Mouse (Mus musculus) thymus, postnatal 0 days (tissue): ENCODE data around the gene Faf2. TPM values are rescaled to one million over a fixed set of nuclear protein-coding genes. Genes with fewer than 3 reads are reported as not detected.

Experiments used
- DNase-seq: peaks from one replicate; pipeline ENCODE4 v3.0.0-alpha.2; 2015; ENCODE audit warnings: low spot score
- polyA plus RNA-seq: library from polyadenylated mRNA; unstranded; fragments of >200 nt; fragmentation: Nextera tagmentation; extraction: Ambion mirVana; gene quantifications from 2 replicates; pipeline ENCODE4 v1.2.1, GENCODE M21; 2015

Gene Faf2
- 52.6 and 52.8 TPM in 2 replicates for polyA plus RNA-seq

GRCm38 (mm10) chr13:54621155-54621932 is at the start of gene Faf2:
Faf2 (plus strand) TSS chr13:54621784.
- DNase-seq, result peak; percentile 96

GRCm38 (mm10) chr13:54572621-54573020 is 49.0 kb upstream of the Faf2 start:
- no peak for DNase-seq

- peak; percentile 39 for DNase-seq
These were observed 46.6 kb upstream of the Faf2 start, which contains the start of gene Arl10 for GRCm38 (mm10) chr13:54574854-54575481. Arl10 (plus strand) TSS chr13:54575015.

GRCm38 (mm10) chr13:54575489-54575888 is 46.1 kb upstream of the Faf2 start:
- DNase-seq, result peak; percentile 4

GRCm38 (mm10) chr13:54577652-54578507 is 43.7 kb upstream of the Faf2 start:
- DNase-seq, result no peak

- DNase-seq, result no peak
These were observed 40.2 kb upstream of the Faf2 start for GRCm38 (mm10) chr13:54581385-54581784.

- DNase-seq, result no peak
These were observed 39.5 kb upstream of the Faf2 start for GRCm38 (mm10) chr13:54582126-54582525.

GRCm38 (mm10) chr13:54582860-54583259 is 38.7 kb upstream of the Faf2 start:
- DNase-seq, result no peak

- no peak for DNase-seq
These were observed 35.8 kb upstream of the Faf2 start for GRCm38 (mm10) chr13:54585831-54586230.

GRCm38 (mm10) chr13:54589414-54589995 is 32.1 kb upstream of the Faf2 start:
- DNase-seq, result no peak

- peak; percentile 97 for DNase-seq
These were observed 31.3 kb upstream of the Faf2 start, which contains the start of the genes Nop16 and Higd2a for GRCm38 (mm10) chr13:54589996-54590951. Nop16 (minus strand) TSS chr13:54590090. Higd2a (plus strand) TSS chr13:54590207.

GRCm38 (mm10) chr13:54591776-54592356 is 29.7 kb upstream of the Faf2 start:
- no peak for DNase-seq

- DNase-seq, result no peak
These were observed 28.0 kb upstream of the Faf2 start for GRCm38 (mm10) chr13:54593617-54594016.

- DNase-seq, result no peak
These were observed 25.4 kb upstream of the Faf2 start for GRCm38 (mm10) chr13:54596107-54596690.

- no peak for DNase-seq
These were observed 24.7 kb upstream of the Faf2 start for GRCm38 (mm10) chr13:54596870-54597269.

GRCm38 (mm10) chr13:54598622-54599143 is 22.9 kb upstream of the Faf2 start:
- DNase-seq, result no peak

GRCm38 (mm10) chr13:54602639-54603111 is 18.9 kb upstream of the Faf2 start:
- no peak for DNase-seq

- peak; percentile 26 for DNase-seq
These were observed 18.1 kb upstream of the Faf2 start for GRCm38 (mm10) chr13:54603501-54603900.

GRCm38 (mm10) chr13:54604221-54604620 is 17.4 kb upstream of the Faf2 start:
- DNase-seq, result no peak
